Mouse (Mus musculus) cerebellum, adult 2 months (tissue): ENCODE measurements around the gene Lrrc49. TPM values are rescaled to one million over a fixed set of nuclear protein-coding genes. Genes with fewer than 3 reads are reported as not detected.

Experiments used
- DNase-seq, 2 experiments: peaks; one replicate each; pipeline ENCODE4 v3.0.0; 2021
- H3K27ac ChIP-seq: fragments of 200-500 bp; 2 replicates; pipeline ENCODE4 v1.5.1; 2012; ENCODE audit warnings: low read length, control low read depth, inconsistent platforms; ENCODE audit not compliant: insufficient read depth
- H3K27me3 ChIP-seq: fragments of 200-500 bp; 2 replicates; pipeline ENCODE4 v1.6.1; 2012; ENCODE audit warnings: inconsistent platforms, mild to moderate bottlenecking, low read length, moderate library complexity; ENCODE audit not compliant: control insufficient read depth, insufficient read depth
- H3K4me1 ChIP-seq: fragments of 200-500 bp; 2 replicates; pipeline ENCODE4 v1.6.1; 2011; ENCODE audit warnings: low read length; ENCODE audit not compliant: control insufficient read depth, insufficient read depth
- H3K4me3 ChIP-seq: fragments of 200-500 bp; replicated peaks from 2 replicates; pipeline ENCODE3; 2011; ENCODE audit warnings: mild to moderate bottlenecking, low read depth, low read length, control low read depth; ENCODE audit not compliant: insufficient read depth
- CTCF ChIP-seq: fragments of 200-500 bp; IDR thresholded peaks from 2 replicates; pipeline ENCODE4 v1.5.1; 2011; ENCODE audit warnings: low read depth, mild to moderate bottlenecking, control low read depth, low read length, moderate library complexity, borderline replicate concordance; ENCODE audit not compliant: insufficient read depth
- POLR2A ChIP-seq: fragments of 200-500 bp; IDR thresholded peaks from 2 replicates; pipeline ENCODE4 v1.6.1; 2011; ENCODE audit warnings: low read length, control low read depth, borderline replicate concordance; ENCODE audit not compliant: insufficient read depth
- WGBS: fragments of 180-500 bp; shearing (Covaris S2); methylation state at CpG from one replicate; pipeline ENCODE4 v1.1.7; 2018; 5-methylcytosine and 5-hydroxymethylcytosine counted together
- polyA plus RNA-seq: library from polyadenylated mRNA; depleted of rRNA; stranded (reverse); fragments of >200 nt; gene quantifications from 2 replicates; pipeline ENCODE4 v1.2.3, GENCODE M21; 2012

The Lrrc49 gene
- polyA plus RNA-seq, 1 experiment: 163 TPM

DNA sequence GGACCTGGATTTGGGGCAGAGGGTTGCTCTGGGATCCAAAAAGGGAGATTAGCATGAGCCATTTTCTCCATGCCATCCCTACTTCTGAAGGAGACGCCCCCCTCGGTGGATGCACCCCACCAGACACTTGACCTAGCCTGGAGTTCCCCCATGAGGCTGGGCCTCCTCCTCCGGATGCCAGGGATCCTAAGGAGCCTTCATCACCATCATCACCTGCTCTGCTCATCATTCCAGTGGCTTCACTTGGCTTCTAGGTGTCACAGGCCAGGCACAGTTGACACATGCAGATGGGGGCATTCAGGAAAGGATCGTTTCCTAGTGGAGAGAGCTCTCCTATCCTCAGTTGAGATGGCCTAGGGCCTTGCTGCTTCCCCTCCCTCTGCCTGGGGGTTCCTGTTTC is 25.7 kb upstream of the Lrrc49 start:
- peak overlapping the region; percentile 76 for H3K4me3 ChIP-seq
- TF ChIP-seq POLR2A (no peak), CTCF (no peak)
- peak; percentile 42 to 63 for DNase-seq
- no peaks in the 10 kb centered on the region for H3K27me3 ChIP-seq
- peaks cover 6% of the 10 kb centered on the region; the same call in 1 of the 2 replicates for H3K4me1 ChIP-seq
- H3K27ac ChIP-seq: peak overlapping the region; percentile 99
- WGBS: 9% methylated on average over 4 of the region's 4 CpGs

DNA sequence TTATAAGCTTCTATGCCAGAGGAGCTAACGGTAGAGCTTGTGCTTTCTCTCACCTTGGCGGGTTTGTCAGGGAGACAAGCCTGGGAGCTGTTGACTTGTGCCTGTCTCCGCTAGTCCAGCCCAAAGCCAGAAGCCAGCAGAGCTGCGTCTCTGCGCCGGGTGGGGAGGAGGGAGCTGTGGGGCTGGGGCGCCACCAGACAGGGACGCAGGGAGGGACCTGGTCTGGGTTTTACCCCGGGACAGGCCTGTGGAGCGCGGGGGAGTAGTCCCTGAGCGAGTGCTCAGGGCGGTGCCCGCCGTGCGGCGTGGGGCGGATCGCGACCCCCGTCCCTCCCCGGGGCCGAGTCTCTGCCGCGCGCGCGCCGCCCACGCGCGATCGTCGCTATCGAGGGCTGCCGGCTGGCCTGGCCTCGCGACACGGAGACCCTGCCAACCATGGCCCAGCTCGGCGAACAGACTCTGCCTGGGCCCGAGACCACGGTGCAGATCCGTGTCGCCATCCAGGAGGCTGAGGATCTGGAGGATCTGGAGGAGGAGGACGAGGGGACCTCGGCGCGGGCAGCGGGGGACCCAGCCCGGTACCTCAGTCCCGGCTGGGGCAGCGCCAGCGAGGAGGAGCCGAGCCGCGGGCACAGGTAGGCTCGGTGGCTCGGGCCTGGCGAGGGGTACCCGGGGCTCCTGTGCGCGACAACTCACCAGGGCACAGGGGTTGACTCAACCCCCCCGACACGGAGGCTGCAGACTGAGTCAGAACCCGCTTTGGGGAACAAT is 25.0 kb upstream of the Lrrc49 start, which contains the start of gene Larp6:
Gene Larp6, plus strand, starts transcription at position 219 of the 771 bp plus-strand sequence.
- DNase-seq: peak; percentile 83 to 87
- WGBS: 1% methylated on average over 66 of the region's 66 CpGs
- TF ChIP-seq CTCF (no peak), POLR2A (peak; percentile 77; the same call in 1 of the 2 replicates)
- peaks cover 6% of the 10 kb centered on the region; the same call in 1 of the 2 replicates for H3K4me1 ChIP-seq
- peak within 1 kb of the TSS; percentile 99 for H3K27ac ChIP-seq
- H3K4me3 ChIP-seq: peak within 1 kb of the TSS; percentile 76
- H3K27me3 ChIP-seq: no peaks in the 10 kb centered on the region

DNA sequence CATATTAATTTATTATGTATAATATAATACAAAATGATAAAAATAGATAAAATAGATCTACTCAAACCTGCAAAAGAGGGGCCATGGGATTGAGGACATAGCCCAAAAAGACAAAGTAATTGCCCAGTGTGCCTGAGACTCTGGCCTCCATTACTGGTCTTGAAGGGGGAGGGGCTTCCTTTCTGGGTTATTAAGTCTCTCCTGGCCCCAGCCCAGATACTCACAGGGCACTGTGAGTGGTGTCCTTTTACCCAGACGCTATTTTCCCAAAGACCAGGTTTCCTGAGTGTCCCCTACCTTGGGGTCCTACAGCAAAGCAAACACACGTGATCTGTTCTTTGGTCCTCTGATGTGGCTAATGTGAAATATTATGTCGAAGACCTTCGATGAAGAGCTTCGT is 24.1 kb upstream of the Lrrc49 start:
- 50% methylated on average over 5 of the region's 5 CpGs for WGBS

DNA sequence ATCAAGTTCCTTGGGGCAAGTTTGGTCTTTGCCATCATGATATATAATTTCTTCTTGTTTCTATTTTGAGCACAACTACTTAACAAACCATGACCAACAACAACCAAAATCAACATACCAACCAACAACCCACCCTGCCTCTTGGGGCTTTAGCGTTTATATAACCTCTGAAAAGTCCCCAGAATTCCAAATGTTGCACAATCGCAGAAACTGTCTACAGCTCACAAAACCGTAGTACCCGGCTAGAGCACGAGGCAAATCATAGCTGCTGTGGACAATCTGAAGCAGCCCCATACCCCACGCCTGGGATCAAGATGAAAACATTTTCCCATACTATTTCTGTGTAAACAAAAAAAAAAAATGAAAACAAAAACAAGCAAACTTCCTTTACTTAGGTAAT is 21.8 kb upstream of the Lrrc49 start:
- Histone ChIP-seq H3K4me1 (no peaks in the 10 kb centered on the region; the same call in 1 of the 2 replicates), H3K27me3 (no peaks in the 10 kb centered on the region), H3K4me3 (no peak overlapping the region), H3K27ac (no peak overlapping the region)
- TF ChIP-seq CTCF (no peak), POLR2A (no peak)
- WGBS: 89% methylated on average over 6 of the region's 6 CpGs
- DNase-seq: no peak

More for the DNA sequence above, 24.1 kb upstream of the Lrrc49 start:
- Histone ChIP-seq H3K27ac (peak overlapping the region; percentile 99), H3K4me3 (no peak overlapping the region), H3K4me1 (peaks cover 6% of the 10 kb centered on the region; the same call in 1 of the 2 replicates), H3K27me3 (no peaks in the 10 kb centered on the region)
- DNase-seq: no peak
- TF ChIP-seq POLR2A: no peak
- TF ChIP-seq CTCF: no peak

DNA sequence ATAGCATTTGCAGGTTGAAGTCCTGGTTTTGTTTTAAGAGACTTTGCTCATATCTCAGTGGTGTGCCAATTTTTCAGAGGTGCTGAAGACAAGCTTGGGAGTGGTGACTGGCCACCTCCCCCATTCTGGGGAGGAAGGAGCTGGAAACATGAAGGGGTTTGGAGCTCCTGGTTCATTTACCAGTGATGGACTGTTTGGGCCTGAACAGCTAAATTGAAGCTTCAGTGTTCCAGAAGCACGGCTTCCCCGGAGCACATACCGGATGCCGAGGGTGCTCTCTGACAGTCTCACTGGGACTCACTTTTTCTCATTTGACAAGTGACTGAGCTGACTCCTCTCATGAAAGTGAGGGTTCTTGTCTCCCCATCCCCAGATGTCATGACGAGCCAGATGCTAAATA is 20.6 kb upstream of the Lrrc49 start:
- H3K27ac ChIP-seq: no peak overlapping the region
- DNase-seq: no peak
- TF ChIP-seq CTCF (no peak), POLR2A (no peak)
- WGBS: 89% methylated on average over 5 of the region's 5 CpGs
- no peaks in the 10 kb centered on the region for H3K27me3 ChIP-seq
- no peaks in the 10 kb centered on the region; the same call in 1 of the 2 replicates for H3K4me1 ChIP-seq
- H3K4me3 ChIP-seq: no peak overlapping the region

DNA sequence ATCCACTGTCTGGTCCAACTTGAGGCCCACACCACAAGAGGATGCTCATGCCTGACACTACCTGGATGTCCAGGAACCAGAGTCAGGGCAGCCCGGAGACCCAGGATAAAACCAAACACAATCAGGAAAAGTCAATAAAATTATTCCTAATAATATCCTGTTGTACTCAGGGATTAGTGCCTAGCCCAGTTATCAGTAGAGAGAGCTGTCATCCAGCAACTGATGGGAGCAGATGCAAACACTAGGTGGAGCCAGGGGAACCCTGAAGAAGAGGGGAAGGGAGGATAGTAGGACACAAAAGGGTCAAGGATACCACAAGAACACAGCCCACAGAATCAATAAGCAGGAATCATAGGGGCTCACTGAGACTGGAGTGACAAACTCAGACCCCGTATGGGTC is 19.6 kb upstream of the Lrrc49 start:
- no peaks in the 10 kb centered on the region; the same call in 1 of the 2 replicates for H3K4me1 ChIP-seq
- TF ChIP-seq POLR2A (no peak), CTCF (peak; percentile 12; the same call in 1 of the 2 replicates)
- H3K27me3 ChIP-seq: no peaks in the 10 kb centered on the region
- H3K4me3 ChIP-seq: no peak overlapping the region
- no peak for DNase-seq
- WGBS: 93% methylated on average over 2 of the region's 2 CpGs
- H3K27ac ChIP-seq: no peak overlapping the region

DNA sequence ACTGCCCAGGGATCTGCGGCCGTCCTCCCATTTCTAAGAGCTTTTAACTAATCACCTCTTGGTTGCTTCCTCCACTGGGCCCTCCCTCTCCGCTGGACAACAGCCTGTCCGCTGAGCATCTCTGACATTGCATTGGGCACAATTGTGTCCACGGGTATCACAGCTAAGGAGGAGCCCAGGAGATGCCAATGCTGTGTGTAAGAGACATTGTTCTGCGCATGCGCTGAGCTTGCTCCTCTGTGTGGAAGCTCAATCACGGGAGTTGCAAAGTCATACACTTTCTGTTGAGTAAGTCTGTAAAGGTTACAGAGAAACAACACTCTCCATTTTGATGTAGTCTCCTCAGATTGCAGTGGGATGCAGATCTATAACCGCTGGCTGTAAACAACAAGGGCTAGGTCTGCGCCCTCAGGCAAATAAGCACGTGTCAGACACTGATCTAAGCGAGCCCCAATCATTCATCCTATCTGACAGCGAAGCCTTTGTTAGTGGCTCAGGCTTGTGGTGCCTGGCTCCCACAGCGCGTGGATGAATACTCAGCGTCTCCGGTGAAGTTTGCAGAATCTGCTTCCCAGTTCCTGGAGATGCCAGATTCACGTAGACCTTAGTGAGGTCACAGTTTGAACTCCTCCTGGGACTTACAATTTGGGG is 11.7 kb upstream of the Lrrc49 start:
- DNase-seq: no peak
- Histone ChIP-seq H3K27ac (peak overlapping the region; percentile 55; the same call in 1 of the 2 replicates), H3K4me1 (no peaks in the 10 kb centered on the region), H3K4me3 (no peak overlapping the region), H3K27me3 (no peaks in the 10 kb centered on the region)
- TF ChIP-seq CTCF (no peak), POLR2A (no peak)
- WGBS: 78% methylated on average over 18 of the region's 18 CpGs
